Mouse (Mus musculus): ENCODE measurements at regions not wholly inside any gene's neighbourhood (a gene's known extent, or its start where the extent isn't known, plus 50 kb on each side); places are given as distances from the start of the nearest gene placed in this dataset.

- no peak for TF ChIP-seq CTCF (IDR thresholded peaks at IDR 0.05; ENCODE audit: control insufficient read depth, insufficient read depth, insufficient replicate concordance, low read depth, low read length)
- no peak for TF ChIP-seq POLR2A (IDR thresholded peaks at IDR 0.05; ENCODE audit: control insufficient read depth, low read depth, low read length)
Measured at GRCm38 (mm10) chr4:127861319-127862117, 109.2 kb downstream of the CK137956 start.

All from testis, adult 2 months (tissue).